12 mouse cellular contexts compared by ENCODE assay signal in genomic region chr4:57797548-57798285, GRCm38 (mm10).
DNase-seq lines count a peak whose midpoint lies in the region; ATAC-seq and TF ChIP-seq lines count a peak whose summit lies in the region.
"Had no signal": no experiment of that assay in that cellular context is flagged by ENCODE, and none has a peak within 500 bp of the region (broad histone marks: within the 10 kb centered on the region; RNA-seq: fewer than 3 reads in every experiment).

No protein-coding gene starts in this region.

- no peak overlapping the region for H3K4me3 ChIP-seq in heart, embryonic 14.5 days (ENCODE audit: control insufficient read depth in 1 of 2, insufficient read depth in 1 of 2, low read depth in 1 of 2, low read length in 2 of 2)
- no peak overlapping the region for H3K4me3 ChIP-seq in testis, adult 2 months (ENCODE audit: control insufficient read depth, low read depth, low read length)
- H3K4me3 ChIP-seq in layer of hippocampus, adult 2 months = no peak overlapping the region

- ATAC-seq in heart, embryonic 14.5 days (ENCODE audit: insufficient number of reproducible peaks, insufficient read depth, low FRiP score, low read depth) = no peak
- peak; percentile 44 to 54 for ATAC-seq in hematopoietic stem cell, adult 5-6 weeks (replicated peaks in 1 of 2; ENCODE audit: insufficient read depth in 1 of 2, low FRiP score in 2 of 2, low TSS enrichment in 1 of 2, low read depth in 1 of 2, poor library complexity in 2 of 2, severe bottlenecking in 2 of 2)
- ATAC-seq: forebrain, embryonic 14.5 days; hindbrain, postnatal 0 days had no signal

- intact Hi-C loops in heart, postnatal 25 days (cut with DNase I) = no loop called here

- TF ChIP-seq POLR2A in testis, adult 2 months (IDR thresholded peaks at IDR 0.05; ENCODE audit: control insufficient read depth, low read depth, low read length) = no peak

- peaks cover 28 to 52% of the 10 kb centered on the region in 2 experiments for H3K4me1 ChIP-seq in heart, embryonic 14.5 days (ENCODE audit: control insufficient read depth in 2 of 2, insufficient read depth in 2 of 2, low read length in 2 of 2)
- peaks cover 2% of the 10 kb centered on the region; the same call in 1 of the 2 replicates for H3K4me1 ChIP-seq in testis, adult 2 months (ENCODE audit: control insufficient read depth, insufficient read depth, low read length)

- WGBS in heart, embryonic 14.5 days = 49% methylated on average over 9 of the region's 9 CpGs

- H3K27me3 ChIP-seq in heart, embryonic 14.5 days (ENCODE audit: control insufficient read depth, insufficient read depth, low read length) = no peaks in the 10 kb centered on the region
- no peaks in the 10 kb centered on the region for H3K27me3 ChIP-seq in testis, adult 2 months (ENCODE audit: control insufficient read depth, insufficient read depth, low read length)

- no peak for TF ChIP-seq CTCF in testis, adult 2 months (IDR thresholded peaks at IDR 0.05; ENCODE audit: control insufficient read depth, insufficient read depth, insufficient replicate concordance, low read depth, low read length)
- no peak for TF ChIP-seq CTCF in layer of hippocampus, adult 2 months (conservative IDR thresholded peaks at IDR 0.05)

- peak overlapping the region; percentile 83 for H3K27ac ChIP-seq in heart, embryonic 14.5 days (replicated peaks in 1 of 2; ENCODE audit: control insufficient read depth in 1 of 2, insufficient read depth in 1 of 2, low read depth in 2 of 2, low read length in 2 of 2)
- H3K27ac ChIP-seq in testis, adult 2 months (ENCODE audit: control insufficient read depth, insufficient read depth, low read depth, low read length) = peak overlapping the region; percentile 36; the same call in 1 of the 2 replicates
- H3K27ac ChIP-seq in layer of hippocampus, adult 2 months = no peak overlapping the region
- H3K27ac ChIP-seq: hindbrain, postnatal 0 days had no signal

- H3K9ac ChIP-seq in heart, embryonic 14.5 days (ENCODE audit: low read length) = peak overlapping the region; percentile 58; the same call in 1 of the 2 replicates

- no peaks in the 10 kb centered on the region for H3K36me3 ChIP-seq in heart, embryonic 14.5 days (ENCODE audit: control insufficient read depth, insufficient read depth, low read length)
- no peaks in the 10 kb centered on the region for H3K36me3 ChIP-seq in testis, adult 2 months (ENCODE audit: control insufficient read depth, insufficient read depth, low read length)

- DNase-seq in heart, postnatal 25 days (ENCODE audit: low spot score) = no peak
- no peak for DNase-seq in testis, postnatal 10 days (ENCODE audit: low spot score)
- no peak for DNase-seq in layer of hippocampus, adult 2 months (ENCODE audit: low spot score in 2 of 2)
- DNase-seq in MN1 (ENCODE audit: low spot score) = no peak
- DNase-seq in kidney, adult 11 months = no peak
- DNase-seq: spleen, adult 18-20 months; thymus, postnatal 4 days had no signal

- H3K4me2 ChIP-seq in heart, embryonic 14.5 days (ENCODE audit: low read length) = peak overlapping the region; percentile 23; the same call in 1 of the 2 replicates

- H3K9me3 ChIP-seq in heart, embryonic 14.5 days (ENCODE audit: control insufficient read depth, low read length) = no peaks in the 10 kb centered on the region
